Mouse (Mus musculus) midbrain, postnatal 0 days (tissue): ENCODE measurements around the gene Clstn3. TPM values are rescaled to one million over a fixed set of nuclear protein-coding genes. Genes with fewer than 3 reads are reported as not detected.
"Not testable (repeated sequence)": the region's sequence is repeated elsewhere in the genome, so short reads cannot be mapped to it uniquely, and the experiment has no call there.

Source experiments
- ATAC-seq: fragments of 200-750 bp; cut with Nextera tagmentation; 2 replicates; pipeline ENCODE4 v1.8.0; 2017; ENCODE audit warnings: moderate number of reproducible peaks, mild to moderate bottlenecking, moderate TSS enrichment, moderate library complexity; ENCODE audit not compliant: low FRiP score
- DNase-seq: peaks from one replicate; pipeline ENCODE4 v3.0.0-alpha.2; 2015; ENCODE audit warnings: low spot score
- H3K27ac ChIP-seq: fragments of 300-500 bp; sonication (generic); 2 replicates; pipeline ENCODE4 v1.5.1; 2014; ENCODE audit warnings: low read depth, mild to moderate bottlenecking, low read length, mixed read lengths
- H3K27me3 ChIP-seq: fragments of 300-500 bp; sonication (generic); 2 replicates; pipeline ENCODE4 v1.6.1; 2014; ENCODE audit warnings: low read length, control low read depth, mixed read lengths; ENCODE audit not compliant: insufficient read depth
- H3K36me3 ChIP-seq: fragments of 300-500 bp; sonication (generic); 2 replicates; pipeline ENCODE4 v1.6.1; 2014; ENCODE audit warnings: low read length, control low read depth, mixed read lengths; ENCODE audit not compliant: insufficient read depth
- H3K4me1 ChIP-seq: fragments of 300-500 bp; sonication (generic); 2 replicates; pipeline ENCODE4 v1.6.1; 2014; ENCODE audit warnings: mild to moderate bottlenecking, control low read depth, antibody characterized with exemption, low read length, mixed read lengths; ENCODE audit not compliant: insufficient read depth
- H3K4me2 ChIP-seq: fragments of 300-500 bp; sonication (generic); 2 replicates; pipeline ENCODE4 v1.6.1; 2014; ENCODE audit warnings: low read depth, mild to moderate bottlenecking, low read length, mixed read lengths; ENCODE audit not compliant: poor library complexity, severe bottlenecking
- H3K4me3 ChIP-seq: fragments of 300-500 bp; sonication (generic); 2 replicates; pipeline ENCODE4 v1.5.1; 2014; ENCODE audit warnings: low read depth, mild to moderate bottlenecking, low read length, moderate library complexity
- H3K9ac ChIP-seq: fragments of 300-500 bp; sonication (generic); replicated peaks from 2 replicates; pipeline ENCODE4 v1.6.1; 2014; ENCODE audit warnings: mild to moderate bottlenecking, low read length, moderate library complexity, mixed read lengths; ENCODE audit not compliant: poor library complexity, severe bottlenecking
- H3K9me3 ChIP-seq: fragments of 300-500 bp; sonication (generic); 2 replicates; pipeline ENCODE4 v1.6.1; 2016; ENCODE audit warnings: low read length, control low read depth
- CTCF ChIP-seq: IDR thresholded peaks from 2 replicates; pipeline ENCODE4 v1.5.1; 2016; ENCODE audit warnings: antibody characterized with exemption, mild to moderate bottlenecking
- WGBS: fragments of 180-500 bp; shearing (Covaris S2); extraction: QIAGEN DNeasy Blood & Tissue Kit; methylation state at CpG from one replicate; pipeline ENCODE4 v1.1.7; 2014; 5-methylcytosine and 5-hydroxymethylcytosine counted together
- polyA plus RNA-seq: library from polyadenylated mRNA; unstranded; fragments of >200 nt; fragmentation: Nextera tagmentation; extraction: Ambion mirVana; gene quantifications from 2 replicates; pipeline ENCODE4 v1.2.1, GENCODE M21; 2015
- total RNA-seq: library from RNA; depleted of rRNA; stranded (reverse); fragments of >200 nt; gene quantifications from 2 replicates; pipeline ENCODE4 v1.2.3, GENCODE M21; 2014

Clstn3 gene
- total and polyA plus RNA-seq, 2 experiments from 2014 or later = 205 to 315 TPM

GRCm38 (mm10) chr6:124476796-124477195 is 12.2 kb upstream of the Clstn3 start:
- WGBS = 88% methylated on average over 11 of the region's 11 CpGs
- ATAC-seq (no peak), DNase-seq (no peak)
- TF ChIP-seq CTCF = no peak
- no peak overlapping the region for H3K4me2 ChIP-seq
- no peaks in the 10 kb centered on the region for H3K27me3 ChIP-seq
- no peak overlapping the region for H3K9ac ChIP-seq
- no peaks in the 10 kb centered on the region for H3K36me3 ChIP-seq
- H3K4me1 ChIP-seq = no peaks in the 10 kb centered on the region
- H3K4me3 ChIP-seq = no peak overlapping the region
- H3K27ac ChIP-seq = no peak overlapping the region
- H3K9me3 ChIP-seq = no peaks in the 10 kb centered on the region

- Histone ChIP-seq H3K27me3 (no peaks in the 10 kb centered on the region), H3K4me1 (no peaks in the 10 kb centered on the region), H3K4me2 (no peak overlapping the region), H3K9ac (no peak overlapping the region), H3K27ac (no peak overlapping the region), H3K36me3 (no peaks in the 10 kb centered on the region), H3K4me3 (no peak overlapping the region), H3K9me3 (no peaks in the 10 kb centered on the region)
- ATAC-seq (no peak), DNase-seq (no peak)
- WGBS = 61% methylated on average over 7 of the region's 7 CpGs
- no peak for TF ChIP-seq CTCF
These were observed 11.6 kb upstream of the Clstn3 start for GRCm38 (mm10) chr6:124476216-124476615.

- not testable (repeated sequence) for H3K27ac ChIP-seq, DNase-seq, H3K27me3 ChIP-seq, H3K4me3 ChIP-seq, ATAC-seq, H3K36me3 ChIP-seq, H3K9ac ChIP-seq, H3K9me3 ChIP-seq, H3K4me1 ChIP-seq, H3K4me2 ChIP-seq
- 92% methylated on average over 8 of the region's 11 CpGs for WGBS
These were observed 10.9 kb upstream of the Clstn3 start for GRCm38 (mm10) chr6:124475335-124476075.

- no peak for ATAC-seq
- Histone ChIP-seq H3K27ac (no peak overlapping the region), H3K36me3 (no peaks in the 10 kb centered on the region), H3K9me3 (no peaks in the 10 kb centered on the region), H3K4me2 (no peak overlapping the region), H3K4me3 (no peak overlapping the region), H3K4me1 (no peaks in the 10 kb centered on the region), H3K9ac (no peak overlapping the region), H3K27me3 (no peaks in the 10 kb centered on the region)
- no peak for TF ChIP-seq CTCF
- no peak for DNase-seq
- WGBS = 90% methylated on average over 11 of the region's 11 CpGs
These were observed 10.0 kb upstream of the Clstn3 start for GRCm38 (mm10) chr6:124474621-124475020.

- ATAC-seq = no peak
- 39% methylated on average over 6 of the region's 6 CpGs for WGBS
- TF ChIP-seq CTCF = peak; percentile 57
- no peak for DNase-seq
- Histone ChIP-seq H3K4me3 (no peak overlapping the region), H3K9me3 (no peaks in the 10 kb centered on the region), H3K27me3 (no peaks in the 10 kb centered on the region), H3K27ac (no peak overlapping the region), H3K4me2 (no peak overlapping the region), H3K9ac (no peak overlapping the region), H3K36me3 (no peaks in the 10 kb centered on the region), H3K4me1 (no peaks in the 10 kb centered on the region)
These were observed 8.2 kb upstream of the Clstn3 start for GRCm38 (mm10) chr6:124472801-124473200.

GRCm38 (mm10) chr6:124471783-124472638 is 7.4 kb upstream of the Clstn3 start:
- not testable (repeated sequence) for H3K4me2 ChIP-seq, H3K36me3 ChIP-seq, ATAC-seq, H3K9ac ChIP-seq, H3K27ac ChIP-seq, H3K27me3 ChIP-seq, H3K9me3 ChIP-seq, DNase-seq, H3K4me1 ChIP-seq, H3K4me3 ChIP-seq
- WGBS = 86% methylated on average over 6 of the region's 6 CpGs
